Mouse (Mus musculus) urinary bladder, postnatal 4 days (tissue): Measurements from ENCODE around the gene Mta1.

Source experiments
- DNase-seq, 2 experiments: peaks; one replicate each; pipeline ENCODE4 v3.0.0; 2021 to 2022; ENCODE audit warnings: low spot score in 2 of 2

The Mta1 gene

DNA sequence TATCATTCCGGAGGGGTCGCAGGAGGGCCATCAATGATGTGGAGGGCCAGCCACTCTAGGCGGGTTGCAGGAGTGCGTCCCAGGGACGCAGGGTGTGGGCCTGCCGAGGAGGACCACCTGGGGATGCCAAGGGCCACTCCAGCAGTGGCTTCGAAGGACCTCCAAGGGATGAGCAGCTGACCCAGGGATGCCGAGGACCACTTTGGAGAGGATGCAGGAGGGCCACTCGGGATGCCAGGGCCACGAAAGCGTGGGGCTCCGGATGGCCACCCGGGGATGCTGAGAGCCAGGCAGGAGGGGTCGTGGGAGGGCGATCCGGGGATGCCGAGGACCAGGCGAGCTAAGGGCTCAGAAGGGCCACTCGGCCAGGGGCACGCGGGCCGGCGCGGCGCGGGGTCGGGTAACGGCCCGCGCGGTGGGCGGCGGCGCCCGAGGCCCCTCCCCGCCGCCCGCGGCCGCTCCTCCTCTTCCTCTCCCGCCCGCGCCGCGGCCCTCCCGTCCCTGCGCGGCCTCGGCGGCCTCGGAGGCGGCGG lies at the start of gene Mta1:
Gene Mta1 (plus strand): TSS at position 530 of the 533 bp plus-strand sequence.
- no peak for DNase-seq

DNA sequence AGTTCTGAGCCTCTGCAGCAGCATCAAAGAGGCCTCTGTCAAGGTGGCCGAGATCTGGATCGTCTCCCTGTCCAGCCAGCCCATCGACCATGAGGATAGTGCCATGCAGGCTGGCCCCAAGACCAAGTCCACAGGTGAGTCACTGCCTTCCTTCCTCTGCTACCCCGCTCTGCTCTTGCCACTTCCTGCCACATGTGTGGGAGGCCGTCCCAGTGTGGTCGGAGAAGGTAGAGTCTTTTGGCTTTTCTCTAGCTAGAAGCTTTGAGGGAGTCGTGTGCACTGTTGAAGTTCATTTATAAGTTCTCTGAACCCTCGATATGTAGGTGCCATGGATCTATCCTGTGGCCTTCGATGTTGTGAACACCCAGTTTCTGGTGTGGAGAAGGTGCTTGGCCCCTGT lies 48.2 kb upstream of the Mta1 start:
- DNase-seq = no peak

DNA sequence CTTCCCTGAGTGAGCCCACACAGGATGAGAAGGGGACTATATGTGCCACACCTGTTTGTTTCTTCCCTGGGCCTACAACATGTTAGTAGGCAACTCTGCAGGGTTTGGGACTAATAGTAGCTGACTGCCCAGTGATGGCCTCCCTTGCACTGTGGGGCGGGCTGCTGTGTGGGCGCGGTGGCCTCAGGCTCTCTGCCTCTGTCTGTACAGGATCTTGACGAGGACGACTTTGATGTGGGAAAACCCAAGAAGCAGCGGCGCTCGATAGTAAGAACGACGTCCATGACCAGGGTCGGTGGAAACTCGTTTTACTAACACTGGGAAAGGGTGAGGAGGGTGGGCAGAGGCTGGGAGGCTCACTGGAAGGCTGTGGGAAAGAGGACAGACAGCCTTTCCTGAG lies 47.4 kb upstream of the Mta1 start:
- no peak for DNase-seq

GRCm38 (mm10) chr12:113051628-113052403 lies 46.3 kb upstream of the Mta1 start:
- no peak for DNase-seq

DNA sequence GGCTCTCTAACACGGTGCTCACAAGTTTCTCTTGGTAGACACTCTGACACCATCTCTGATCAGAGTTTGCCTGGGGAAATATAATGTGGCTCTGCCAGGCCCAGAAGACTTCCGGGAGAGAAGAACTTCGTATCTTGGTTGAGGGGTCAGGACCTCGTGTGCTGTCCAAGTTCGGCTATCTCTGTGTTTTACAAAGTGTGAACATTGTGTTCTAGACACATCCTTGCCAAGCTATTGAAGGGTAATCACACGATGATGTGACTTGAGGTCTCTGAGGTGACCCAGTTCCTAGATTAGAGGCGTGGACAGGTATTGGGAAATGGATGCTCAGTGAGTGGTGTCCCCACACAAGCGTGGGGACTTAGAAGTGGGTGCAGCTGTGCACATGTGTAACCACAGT lies 42.0 kb upstream of the Mta1 start:
- DNase-seq = no peak

DNA sequence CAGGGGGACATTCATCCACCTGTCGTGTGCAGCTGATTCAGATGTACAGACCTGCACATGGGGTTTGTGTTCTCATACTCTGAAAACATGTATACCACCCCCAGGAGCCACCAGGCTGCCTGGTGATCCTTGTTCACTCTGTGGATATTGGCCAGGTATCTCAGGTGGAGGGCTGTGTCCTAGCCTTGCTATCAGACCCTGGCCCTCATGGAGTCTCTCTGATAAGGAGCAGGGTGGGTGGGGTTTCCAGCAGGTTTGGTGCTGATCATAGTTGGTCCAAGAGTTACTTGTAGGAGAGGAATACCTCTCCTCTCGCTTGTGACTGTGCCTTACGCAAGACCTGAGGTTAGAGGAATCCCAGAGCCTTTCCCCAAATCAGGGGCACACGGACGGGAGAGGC lies 37.9 kb upstream of the Mta1 start:
- no peak for DNase-seq

DNA sequence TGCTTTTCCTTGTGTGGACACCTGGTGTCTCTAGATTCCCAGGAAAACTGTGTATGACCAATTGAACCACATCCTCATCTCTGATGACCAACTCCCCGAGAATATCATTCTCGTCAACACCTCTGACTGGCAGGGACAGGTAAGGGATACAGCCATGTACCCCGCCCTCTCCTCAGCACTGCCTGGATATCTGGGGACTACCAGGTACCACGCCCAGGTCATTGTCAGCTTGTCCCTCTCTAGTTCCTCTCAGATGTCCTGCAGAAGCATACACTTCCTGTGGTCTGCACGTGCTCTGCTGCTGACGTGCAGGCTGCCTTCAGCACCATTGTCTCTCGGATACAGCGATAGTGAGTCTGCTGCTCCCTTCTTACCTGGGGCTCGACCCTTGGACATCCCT lies 36.5 kb upstream of the Mta1 start:
- DNase-seq = no peak

DNA sequence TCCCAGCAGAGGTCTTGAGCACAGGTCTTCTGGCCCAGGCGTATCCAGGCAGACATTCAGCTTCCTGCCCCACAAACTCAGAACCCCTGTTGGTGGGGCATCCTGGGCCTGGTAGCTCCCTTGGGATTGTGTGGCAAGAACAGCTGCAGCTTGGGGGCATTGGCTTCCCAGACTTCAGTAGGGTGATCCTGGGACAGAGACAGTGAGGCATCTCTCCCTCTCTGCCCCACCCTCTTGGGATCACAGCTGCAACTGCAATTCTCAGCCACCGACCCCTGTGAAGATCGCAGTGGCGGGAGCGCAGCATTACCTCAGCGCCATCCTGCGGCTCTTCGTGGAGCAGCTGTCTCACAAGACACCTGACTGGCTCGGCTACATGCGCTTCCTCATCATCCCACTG lies 35.9 kb upstream of the Mta1 start:
- DNase-seq = no peak

DNA sequence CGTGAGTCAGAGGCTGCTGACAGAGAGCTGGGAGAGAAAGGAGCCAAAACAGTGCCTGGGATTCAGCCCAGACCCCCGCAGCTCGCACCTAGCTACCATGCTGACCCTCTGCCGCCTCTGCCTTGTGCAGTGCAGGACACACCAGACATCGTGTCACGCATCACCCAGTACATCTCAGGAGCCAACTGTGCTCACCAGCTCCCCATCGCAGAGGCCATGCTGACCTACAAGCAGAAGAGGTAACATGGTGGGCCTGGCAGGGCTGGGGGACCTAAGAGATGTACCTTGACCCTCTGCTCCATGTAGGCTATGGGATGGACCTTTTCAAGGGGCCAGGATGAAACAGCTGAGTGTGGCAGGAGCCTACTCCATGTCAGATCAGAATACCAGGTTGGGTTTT lies 34.4 kb upstream of the Mta1 start:
- DNase-seq = no peak

DNA sequence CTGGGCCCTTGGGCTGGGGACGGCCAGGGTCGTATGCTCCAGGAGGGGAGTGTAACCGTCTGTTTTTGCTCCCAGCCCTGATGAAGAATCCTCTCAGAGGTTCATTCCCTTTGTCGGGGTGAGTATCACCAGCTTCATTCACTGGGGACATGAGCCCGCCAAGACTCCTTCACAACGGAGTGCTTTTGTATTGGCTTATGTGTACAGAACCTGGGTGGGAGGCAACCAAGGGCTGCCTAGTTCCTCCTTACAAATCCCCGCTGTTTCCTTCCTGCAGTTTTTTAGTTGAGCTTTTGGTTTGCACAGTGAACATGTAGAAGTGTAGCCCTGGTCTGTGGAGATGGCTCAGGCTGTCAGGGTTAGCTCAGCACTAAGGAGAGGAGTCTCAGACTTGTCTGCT lies 30.1 kb upstream of the Mta1 start:
- DNase-seq = no peak

GRCm38 (mm10) chr12:113069389-113069788 lies 28.7 kb upstream of the Mta1 start:
- DNase-seq = no peak

GRCm38 (mm10) chr12:113071321-113071720 lies 26.8 kb upstream of the Mta1 start:
- no peak for DNase-seq

- DNase-seq = no peak
These were observed 26.3 kb upstream of the Mta1 start for GRCm38 (mm10) chr12:113071827-113072226.

- no peak for DNase-seq
These were observed 24.4 kb upstream of the Mta1 start for GRCm38 (mm10) chr12:113073420-113074328.

DNA sequence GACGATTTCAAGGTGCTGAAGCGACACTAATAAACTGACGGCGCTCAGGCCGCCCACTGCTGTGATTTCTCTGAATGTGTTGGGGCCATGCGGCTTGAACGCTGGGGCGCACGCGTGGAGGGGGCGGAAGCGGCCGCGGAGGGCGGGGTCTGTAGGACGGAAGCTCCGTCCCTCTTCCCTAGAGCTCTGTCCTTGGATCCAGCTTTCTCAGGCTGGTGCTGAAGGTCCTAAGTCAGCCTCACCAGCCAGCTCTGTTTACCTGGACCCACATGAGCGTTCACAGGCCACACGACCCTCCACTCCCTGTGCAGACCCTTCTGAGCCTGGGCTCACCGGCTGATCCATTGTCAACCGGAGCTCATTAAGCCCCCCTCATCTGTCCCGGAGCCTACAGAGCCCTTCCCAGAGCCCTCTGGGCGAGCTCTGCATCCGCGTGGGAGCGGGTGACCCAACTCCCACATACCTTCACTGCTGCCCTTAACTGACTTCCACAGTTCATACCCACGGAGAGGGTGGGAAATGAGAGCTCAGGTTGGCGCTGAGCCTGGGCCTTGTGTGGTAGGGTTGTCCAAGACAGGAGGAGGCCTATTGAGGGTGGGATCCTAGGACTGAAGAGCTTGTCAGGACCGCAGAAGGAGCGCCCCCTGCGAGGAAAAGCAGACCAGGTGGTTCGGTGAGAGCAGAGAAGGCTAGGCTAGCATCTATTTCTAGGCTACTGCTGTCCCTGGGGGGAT lies 23.6 kb upstream of the Mta1 start, which contains the start of gene Tex22:
Gene Tex22 (plus strand): TSS at position 174 of the 734 bp plus-strand sequence.
- peak; percentile 83 to 86 for DNase-seq

DNA sequence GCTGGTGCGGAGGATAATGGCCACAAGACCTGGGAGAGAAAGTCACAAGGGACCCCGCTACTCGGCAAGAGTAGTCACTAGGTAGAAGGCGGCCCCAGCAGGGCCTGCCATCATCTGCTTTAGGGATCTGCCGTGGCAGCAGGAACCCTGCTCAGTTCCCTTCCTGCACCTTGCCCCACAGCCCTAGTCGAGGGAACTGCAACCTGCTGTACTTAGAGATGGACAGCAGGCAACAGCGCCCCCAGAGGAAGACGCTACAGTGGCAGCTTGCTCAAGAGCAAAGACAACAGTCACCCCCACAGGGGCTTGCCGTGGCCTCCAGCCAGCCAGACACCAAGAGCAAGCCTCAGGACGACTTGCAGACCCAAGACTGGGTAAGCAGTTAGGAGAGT lies 23.0 kb upstream of the Mta1 start:
- peak; percentile 83 to 89 for DNase-seq

- no peak for DNase-seq
These were observed 22.6 kb upstream of the Mta1 start for GRCm38 (mm10) chr12:113075486-113075885.

DNA sequence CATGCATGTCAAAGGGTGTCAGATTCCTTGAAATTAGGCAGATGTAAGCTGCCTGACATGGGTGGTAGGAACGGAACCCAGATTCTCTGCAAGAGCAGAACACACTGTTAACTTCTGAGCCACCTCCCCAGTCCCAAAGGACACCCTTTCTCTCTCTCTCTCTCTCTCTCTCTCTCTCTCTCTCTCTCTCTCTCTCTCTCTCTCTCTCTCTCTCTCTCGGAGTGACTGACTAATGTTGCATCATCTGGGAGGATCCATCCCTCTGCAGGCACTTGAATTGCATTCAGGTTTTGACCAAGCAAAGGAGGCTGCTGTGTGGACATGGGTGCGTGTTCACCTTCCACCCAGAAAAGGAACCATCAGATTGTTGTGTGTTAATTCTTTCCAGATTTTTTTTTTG lies 10.8 kb upstream of the Mta1 start:
- no peak for DNase-seq

GRCm38 (mm10) chr12:113088026-113088425 lies 10.1 kb upstream of the Mta1 start:
- DNase-seq = no peak

DNA sequence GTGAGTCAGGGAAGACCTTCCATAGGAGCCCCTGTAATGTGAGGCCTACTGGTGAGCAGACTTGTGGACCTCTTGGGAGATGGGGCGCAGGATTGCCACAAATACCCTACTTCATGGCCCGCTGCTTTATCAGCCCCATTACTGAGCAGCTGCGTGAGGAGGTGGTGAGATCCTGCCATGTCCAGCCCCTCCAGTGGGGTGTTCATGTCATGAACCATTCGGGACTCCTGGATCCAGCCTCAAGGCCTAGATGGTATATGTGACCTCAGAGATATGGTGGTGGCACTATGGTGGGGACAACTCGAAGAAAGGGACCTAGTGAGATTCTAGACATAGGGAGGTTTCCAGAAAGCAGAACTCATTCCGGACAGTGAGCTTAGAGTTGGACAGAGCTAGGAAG lies 9.0 kb upstream of the Mta1 start:
- DNase-seq = no peak

- no peak for DNase-seq
These were observed 8.0 kb upstream of the Mta1 start for GRCm38 (mm10) chr12:113090053-113090452.

- no peak for DNase-seq
These were observed 1.0 kb upstream of the Mta1 start for GRCm38 (mm10) chr12:113097040-113097439.
